Mouse (Mus musculus) embryonic facial prominence, embryonic 11.5 days (tissue): Measurements from ENCODE around the gene Rfx2. TPM values are rescaled to one million over a fixed set of nuclear protein-coding genes. Genes with fewer than 3 reads are reported as not detected.

Experiments used
- ATAC-seq: fragments of 200-750 bp; cut with Nextera tagmentation; replicated peaks from 2 replicates; pipeline ENCODE4 v1.8.0; 2017; ENCODE audit warnings: low read depth; ENCODE audit not compliant: insufficient number of reproducible peaks, low FRiP score, low TSS enrichment
- DNase-seq: peaks from one replicate; pipeline ENCODE4 v3.0.0-alpha.2; 2015; ENCODE audit warnings: low spot score
- H3K27ac ChIP-seq: fragments of 300-500 bp; sonication (generic); replicated peaks from 2 replicates; pipeline ENCODE4 v1.5.1; 2014; ENCODE audit warnings: mild to moderate bottlenecking, low read depth, low read length, control low read depth
- H3K27me3 ChIP-seq: fragments of 300-500 bp; sonication (generic); 2 replicates; pipeline ENCODE4 v1.6.1; 2014; ENCODE audit warnings: mild to moderate bottlenecking, low read length, moderate library complexity, mixed read lengths; ENCODE audit not compliant: control insufficient read depth, insufficient read depth
- H3K36me3 ChIP-seq: fragments of 300-500 bp; sonication (generic); replicated peaks from 2 replicates; pipeline ENCODE4 v1.6.1; 2014; ENCODE audit warnings: low read depth, mild to moderate bottlenecking, low read length, moderate library complexity, mixed read lengths; ENCODE audit not compliant: control insufficient read depth, insufficient read depth
- H3K4me1 ChIP-seq: fragments of 300-500 bp; sonication (generic); 2 replicates; pipeline ENCODE4 v1.6.1; 2014; ENCODE audit warnings: low read length, mixed read lengths; ENCODE audit not compliant: control insufficient read depth, insufficient read depth
- H3K4me2 ChIP-seq: fragments of 300-500 bp; sonication (generic); 2 replicates; pipeline ENCODE4 v1.6.1; 2014; ENCODE audit warnings: low read depth, mild to moderate bottlenecking, control low read depth, low read length, moderate library complexity
- H3K4me3 ChIP-seq: fragments of 300-500 bp; sonication (generic); 2 replicates; pipeline ENCODE4 v1.5.1; 2014; ENCODE audit warnings: low read depth, low read length, control low read depth
- H3K9ac ChIP-seq: fragments of 300-500 bp; sonication (generic); replicated peaks from 2 replicates; pipeline ENCODE4 v1.6.1; 2014; ENCODE audit warnings: mild to moderate bottlenecking, control low read depth, low read length
- H3K9me3 ChIP-seq: fragments of 300-500 bp; sonication (generic); replicated peaks from 2 replicates; pipeline ENCODE4 v1.6.1; 2016; ENCODE audit warnings: mild to moderate bottlenecking, low read length, inconsistent platforms, mixed read lengths; ENCODE audit not compliant: control insufficient read depth
- WGBS: fragments of 180-500 bp; shearing (Covaris S2); extraction: QIAGEN DNeasy Blood & Tissue Kit; methylation state at CpG from one replicate; pipeline ENCODE4 v1.1.7; 2014; 5-methylcytosine and 5-hydroxymethylcytosine counted together
- polyA plus RNA-seq: library from polyadenylated mRNA; unstranded; fragments of >200 nt; fragmentation: Nextera tagmentation; extraction: Ambion mirVana; gene quantifications from 2 replicates; pipeline ENCODE4 v1.2.1, GENCODE M21; 2014

The Rfx2 gene
- polyA plus RNA-seq, 1 experiment from 2014 or later, result 2.4 TPM

GRCm38 (mm10) chr17:56769950-56770349, 60.9 kb downstream of the Rfx2 start, which contains the start of gene Prr22:
Gene Prr22 (plus strand): TSS chr17:56770250.
- WGBS, result 85% methylated on average over 5 of the region's 5 CpGs
- Histone ChIP-seq H3K9me3 (no peaks in the 10 kb centered on the region), H3K27ac (no peak within 1 kb of the TSS), H3K4me1 (no peaks in the 10 kb centered on the region), H3K9ac (no peak within 1 kb of the TSS), H3K4me2 (no peak within 1 kb of the TSS), H3K27me3 (no peaks in the 10 kb centered on the region), H3K4me3 (no peak within 1 kb of the TSS), H3K36me3 (no peaks in the 10 kb centered on the region; the same call in 1 of the 2 replicates)
- DNase-seq, result no peak
- no peak for ATAC-seq

GRCm38 (mm10) chr17:56768941-56769340, 61.9 kb downstream of the Rfx2 start:
- Histone ChIP-seq H3K27ac (no peak overlapping the region), H3K9ac (no peak overlapping the region), H3K4me1 (no peaks in the 10 kb centered on the region), H3K9me3 (no peaks in the 10 kb centered on the region), H3K27me3 (no peaks in the 10 kb centered on the region), H3K36me3 (no peaks in the 10 kb centered on the region; the same call in 1 of the 2 replicates), H3K4me2 (no peak overlapping the region), H3K4me3 (no peak overlapping the region)
- ATAC-seq, result no peak
- WGBS, result 94% methylated on average over 11 of the region's 11 CpGs
- DNase-seq, result no peak

GRCm38 (mm10) chr17:56767531-56768135, 63.2 kb downstream of the Rfx2 start:
- H3K27me3 ChIP-seq, result no peaks in the 10 kb centered on the region
- H3K9ac ChIP-seq, result no peak overlapping the region
- DNase-seq (no peak), ATAC-seq (no peak)
- no peak overlapping the region for H3K4me3 ChIP-seq
- no peak overlapping the region for H3K27ac ChIP-seq
- no peaks in the 10 kb centered on the region for H3K9me3 ChIP-seq
- peaks cover 3% of the 10 kb centered on the region; the same call in 1 of the 2 replicates for H3K4me1 ChIP-seq
- whole genome bisulfite sequencing, result 93% methylated on average over 29 of the region's 29 CpGs
- no peak overlapping the region for H3K4me2 ChIP-seq
- H3K36me3 ChIP-seq, result no peaks in the 10 kb centered on the region; the same call in 1 of the 2 replicates

- Histone ChIP-seq H3K4me3 (no peak overlapping the region), H3K27me3 (no peaks in the 10 kb centered on the region), H3K9ac (no peak overlapping the region), H3K4me1 (peaks cover 3% of the 10 kb centered on the region; the same call in 1 of the 2 replicates), H3K36me3 (no peaks in the 10 kb centered on the region; the same call in 1 of the 2 replicates), H3K9me3 (no peaks in the 10 kb centered on the region), H3K4me2 (no peak overlapping the region), H3K27ac (no peak overlapping the region)
- 86% methylated on average over 27 of the region's 27 CpGs for WGBS
- DNase-seq, result no peak
- no peak for ATAC-seq
Observed at GRCm38 (mm10) chr17:56766631-56767405, 64.0 kb downstream of the Rfx2 start.

- Histone ChIP-seq H3K9me3 (no peaks in the 10 kb centered on the region), H3K36me3 (no peaks in the 10 kb centered on the region; the same call in 1 of the 2 replicates), H3K9ac (peak overlapping the region; percentile 76; the same call in 1 of the 2 replicates), H3K4me2 (peak overlapping the region; percentile 43), H3K4me1 (peaks cover 3% of the 10 kb centered on the region; the same call in 1 of the 2 replicates), H3K4me3 (peak overlapping the region; percentile 81), H3K27me3 (no peaks in the 10 kb centered on the region), H3K27ac (no peak overlapping the region)
- DNase-seq (no peak), ATAC-seq (peak; percentile 11; the same call in 1 of the 2 replicates)
- WGBS, result 59% methylated on average over 12 of the region's 12 CpGs
Observed at GRCm38 (mm10) chr17:56765431-56765830, 65.4 kb downstream of the Rfx2 start.

GRCm38 (mm10) chr17:56764474-56765354, 66.1 kb downstream of the Rfx2 start, which contains the start of gene Dus3l:
Gene Dus3l (plus strand): TSS chr17:56764757.
- WGBS, result 2% methylated on average over 58 of the region's 58 CpGs

GRCm38 (mm10) chr17:56763741-56764250, 67.0 kb downstream of the Rfx2 start:
- 69% methylated on average over 8 of the region's 8 CpGs for WGBS
- DNase-seq, result no peak
- Histone ChIP-seq H3K36me3 (no peaks in the 10 kb centered on the region), H3K27ac (no peak overlapping the region), H3K27me3 (no peaks in the 10 kb centered on the region), H3K4me3 (no peak overlapping the region; the same call in 1 of the 2 replicates), H3K9me3 (no peaks in the 10 kb centered on the region), H3K4me2 (no peak overlapping the region), H3K9ac (no peak overlapping the region), H3K4me1 (peaks cover 3% of the 10 kb centered on the region; the same call in 1 of the 2 replicates)
- ATAC-seq, result no peak

More at GRCm38 (mm10) chr17:56764474-56765354, 66.1 kb downstream of the Rfx2 start, which contains the start of gene Dus3l:
- Histone ChIP-seq H3K4me1 (peaks cover 3% of the 10 kb centered on the region; the same call in 1 of the 2 replicates), H3K4me3 (peak within 1 kb of the TSS; percentile 81), H3K4me2 (peak within 1 kb of the TSS; percentile 43), H3K36me3 (no peaks in the 10 kb centered on the region; the same call in 1 of the 2 replicates), H3K27me3 (no peaks in the 10 kb centered on the region), H3K9ac (peak within 1 kb of the TSS; percentile 76), H3K27ac (peak within 1 kb of the TSS; percentile 87), H3K9me3 (no peaks in the 10 kb centered on the region)
- DNase-seq (peak; percentile 91), ATAC-seq (peak; percentile 70)
